Mouse (Mus musculus) layer of hippocampus, adult 2 months (tissue): ENCODE measurements around the gene Wdcp. TPM values are rescaled to one million over a fixed set of nuclear protein-coding genes. Genes with fewer than 3 reads are reported as not detected.

ENCODE experiments used
- DNase-seq, 2 experiments: peaks; one replicate each; pipeline ENCODE4 v3.0.0; 2022; ENCODE audit warnings: low spot score in 2 of 2
- H3K27ac ChIP-seq: fragments of 200-600 bp; 2 replicates; pipeline ENCODE4 v1.8.1; 2022
- H3K4me3 ChIP-seq: fragments of 200-600 bp; 2 replicates; pipeline ENCODE4 v1.8.1; 2022; ENCODE audit warnings: mild to moderate bottlenecking
- CTCF ChIP-seq: fragments of 200-600 bp; conservative IDR thresholded peaks from 2 replicates; pipeline ENCODE4 v1.8.1; 2022; ENCODE audit warnings: antibody characterized with exemption, mild to moderate bottlenecking, moderate library complexity
- total RNA-seq, 2 experiments: library from RNA; stranded (reverse); gene quantifications; 2 replicates each; pipeline ENCODE4 v1.2.3; 2021

Wdcp gene
- total RNA-seq, 2 experiments from 2014 or later = 12.7 to 14.3 TPM

DNA sequence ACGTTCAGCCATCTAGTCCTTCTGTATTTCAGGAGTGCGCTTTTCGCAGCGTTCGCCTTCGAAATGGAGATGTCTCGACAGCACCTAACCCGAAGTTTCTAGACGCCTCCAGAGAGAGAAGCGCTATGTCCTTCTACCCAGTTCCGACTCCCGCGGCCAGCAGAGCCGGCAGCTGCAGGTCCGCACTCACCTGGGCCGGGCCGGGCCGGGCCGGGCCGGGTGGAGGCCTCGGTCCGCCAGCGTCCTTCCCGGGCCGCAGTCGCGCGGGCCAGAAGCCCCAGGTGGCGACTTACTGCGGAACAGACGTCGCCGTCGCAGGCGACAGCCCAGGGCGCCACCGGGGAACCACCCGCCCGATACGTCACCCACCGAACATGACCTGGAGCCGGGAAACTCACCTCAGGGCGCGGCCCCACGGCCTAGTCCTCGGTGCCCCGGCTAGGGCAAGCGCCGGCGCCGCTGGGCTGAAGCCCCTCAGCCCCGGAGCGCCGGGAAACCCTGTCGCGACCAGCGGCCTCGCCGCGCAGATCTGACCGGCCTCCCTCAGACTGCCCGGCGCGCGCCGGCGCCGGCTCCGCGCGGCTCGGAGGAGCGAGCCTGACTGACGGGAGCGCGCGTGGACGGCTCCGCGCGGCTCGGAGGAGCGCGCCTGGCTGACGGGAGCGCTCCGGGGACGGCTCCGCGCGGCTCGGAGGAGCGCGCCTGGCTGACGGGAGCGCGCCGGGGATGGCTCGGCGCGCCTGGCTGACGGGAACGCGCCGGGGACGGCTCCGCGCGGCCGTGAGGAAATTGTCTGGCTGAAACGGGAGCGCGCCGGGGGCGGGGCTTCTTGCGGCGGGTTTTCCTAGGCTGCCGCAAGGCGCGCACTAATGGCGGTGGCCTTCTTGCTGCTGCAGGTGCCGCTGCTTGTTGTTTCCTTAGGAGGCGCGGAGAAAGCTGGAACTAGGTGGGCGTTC, 64.1 kb downstream of the Wdcp start, which contains the start of gene Ubxn2a:
Ubxn2a (minus strand) TSS at position 755 of the 956 bp plus-strand sequence.
- H3K27ac ChIP-seq = peak within 1 kb of the TSS; percentile 97
- H3K4me3 ChIP-seq = peak within 1 kb of the TSS; percentile 92
- DNase-seq = peak; percentile 89 to 96
- TF ChIP-seq CTCF = peak; percentile 63

DNA sequence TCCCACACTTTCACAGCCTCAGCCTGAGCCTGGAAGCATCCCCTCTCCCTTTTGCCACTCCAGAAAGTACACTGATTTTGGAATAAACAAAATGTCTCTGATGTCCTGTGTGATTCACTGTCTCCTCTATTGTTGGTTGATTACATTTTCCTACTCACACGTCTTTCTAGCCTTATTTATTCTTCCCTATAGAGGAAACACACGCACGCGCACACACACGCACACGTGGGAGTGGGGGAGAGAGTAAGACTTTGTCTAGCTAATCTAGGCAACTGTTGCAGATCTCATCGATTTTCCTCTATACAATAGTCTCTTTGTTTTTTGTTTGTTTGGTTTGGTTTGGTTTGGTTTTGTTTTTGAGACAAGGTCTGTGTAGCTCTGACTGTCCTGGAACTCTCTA, 65.3 kb downstream of the Wdcp start:
- H3K4me3 ChIP-seq = no peak overlapping the region
- DNase-seq = no peak
- H3K27ac ChIP-seq = no peak overlapping the region
- no peak for TF ChIP-seq CTCF

Other genes starting within 250 kb of the Wdcp start
- gene Fam228a, start 104.9 kb upstream of the Wdcp start, total RNA-seq = 1 to 10 TPM; 2.4 to 4.9 TPM
- gene Pfn4, start 74.3 kb upstream of the Wdcp start, total RNA-seq = 10 to 100 TPM; 11.7 to 14.1 TPM
- 10 to 100 TPM; 22.2 to 27.6 TPM for gene Fam228b, start 74.0 kb upstream of the Wdcp start, total RNA-seq
- 10 to 100 TPM; 89.4 to 91.4 TPM for gene Sf3b6, start 25.8 kb upstream of the Wdcp start, total RNA-seq
- 10 to 100 TPM; 48.8 to 56.0 TPM for gene Fkbp1b, start 1.7 kb upstream of the Wdcp start, total RNA-seq
- under 1 TPM; 0.59 to 1.00 TPM for gene Mfsd2b, start 31.1 kb downstream of the Wdcp start, total RNA-seq
- gene Ubxn2a, start 64.4 kb downstream of the Wdcp start, total RNA-seq = 10 to 100 TPM; 43.9 to 46.0 TPM
- gene Atad2b, start 74.0 kb downstream of the Wdcp start, total RNA-seq = 10 to 100 TPM; 33.6 to 38.4 TPM